Mouse (Mus musculus) heart, embryonic 13.5 days (tissue): ENCODE data around the gene Kif2a. TPM values are rescaled to one million over a fixed set of nuclear protein-coding genes. Genes with fewer than 3 reads are reported as not detected.
A peak's percentile ranks its signal among the peaks of the same experiment; 100 is the strongest.

Experiments used
- ATAC-seq: fragments of 200-750 bp; cut with Nextera tagmentation; 2 replicates; pipeline ENCODE4 v1.8.0; 2017; ENCODE audit warnings: moderate TSS enrichment; ENCODE audit not compliant: insufficient number of reproducible peaks, low FRiP score, low TSS enrichment; ENCODE audit errors: extremely low read depth
- H3K27ac ChIP-seq: fragments of 300-500 bp; sonication (generic); replicated peaks from 2 replicates; pipeline ENCODE4 v1.5.1; 2015; ENCODE audit warnings: moderate library complexity, mild to moderate bottlenecking, inconsistent platforms
- H3K27me3 ChIP-seq: fragments of 300-500 bp; sonication (generic); replicated peaks from 2 replicates; pipeline ENCODE4 v1.6.1; 2015; ENCODE audit warnings: mild to moderate bottlenecking, inconsistent platforms
- H3K36me3 ChIP-seq: fragments of 300-500 bp; sonication (generic); 2 replicates; pipeline ENCODE4 v1.6.1; 2015; ENCODE audit warnings: mild to moderate bottlenecking, inconsistent platforms
- H3K4me1 ChIP-seq: fragments of 300-500 bp; sonication (generic); 2 replicates; pipeline ENCODE4 v1.6.1; 2015; ENCODE audit warnings: inconsistent platforms
- H3K4me2 ChIP-seq: fragments of 300-500 bp; sonication (generic); 2 replicates; pipeline ENCODE4 v1.6.1; 2015; ENCODE audit warnings: inconsistent platforms, mild to moderate bottlenecking, moderate library complexity
- H3K4me3 ChIP-seq: fragments of 300-500 bp; sonication (generic); 2 replicates; pipeline ENCODE4 v1.5.1; 2015; ENCODE audit warnings: moderate library complexity, mild to moderate bottlenecking, inconsistent platforms
- H3K9ac ChIP-seq: fragments of 300-500 bp; sonication (generic); 2 replicates; pipeline ENCODE4 v1.6.1; 2015; ENCODE audit warnings: inconsistent platforms, mild to moderate bottlenecking, moderate library complexity
- H3K9me3 ChIP-seq: fragments of 300-500 bp; sonication (generic); 2 replicates; pipeline ENCODE4 v1.6.1; 2016; ENCODE audit warnings: inconsistent platforms
- WGBS: fragments of 180-500 bp; shearing (Covaris S2); methylation state at CpG from one replicate; pipeline ENCODE4 v1.1.7; 2015; ENCODE audit warnings: mixed read lengths; 5-methylcytosine and 5-hydroxymethylcytosine counted together
- polyA plus RNA-seq: library from polyadenylated mRNA; unstranded; fragments of >200 nt; fragmentation: Nextera tagmentation; extraction: Ambion mirVana; gene quantifications from 2 replicates; pipeline ENCODE4 v1.2.1, GENCODE M21; 2015

Gene Kif2a
- polyA plus RNA-seq, 1 experiment from 2014 or later: 10.1 TPM

- H3K4me2 ChIP-seq: no peak overlapping the region
- H3K9ac ChIP-seq: no peak overlapping the region
- no peak for ATAC-seq
- no peaks in the 10 kb centered on the region for H3K27me3 ChIP-seq
- no peaks in the 10 kb centered on the region for H3K36me3 ChIP-seq
- no peak overlapping the region for H3K4me3 ChIP-seq
- H3K9me3 ChIP-seq: peaks cover 7% of the 10 kb centered on the region
- H3K4me1 ChIP-seq: peaks cover 29% of the 10 kb centered on the region
- WGBS: 77% methylated on average over 6 of the region's 6 CpGs
- no peak overlapping the region for H3K27ac ChIP-seq
These were observed 20.6 kb upstream of the Kif2a start for GRCm38 (mm10) chr13:107042551-107042950.

GRCm38 (mm10) chr13:107039493-107039892 is 17.6 kb upstream of the Kif2a start:
- Histone ChIP-seq H3K4me2 (no peak overlapping the region), H3K27me3 (no peaks in the 10 kb centered on the region), H3K36me3 (no peaks in the 10 kb centered on the region), H3K4me1 (peaks cover 46% of the 10 kb centered on the region), H3K27ac (no peak overlapping the region), H3K4me3 (no peak overlapping the region), H3K9me3 (no peaks in the 10 kb centered on the region), H3K9ac (no peak overlapping the region)
- ATAC-seq: no peak
- 49% methylated on average over 4 of the region's 4 CpGs for WGBS

- WGBS: 37% methylated on average over 2 of the region's 2 CpGs
- H3K27me3 ChIP-seq: no peaks in the 10 kb centered on the region
- H3K9me3 ChIP-seq: no peaks in the 10 kb centered on the region
- peaks cover 37% of the 10 kb centered on the region for H3K4me1 ChIP-seq
- H3K4me2 ChIP-seq: no peak overlapping the region
- H3K27ac ChIP-seq: peak overlapping the region; percentile 54
- H3K36me3 ChIP-seq: no peaks in the 10 kb centered on the region
- H3K9ac ChIP-seq: no peak overlapping the region
- ATAC-seq: no peak
- no peak overlapping the region for H3K4me3 ChIP-seq
These were observed 16.4 kb upstream of the Kif2a start for GRCm38 (mm10) chr13:107038346-107038745.

- no peak overlapping the region for H3K4me3 ChIP-seq
- 39% methylated on average over 3 of the region's 3 CpGs for WGBS
- H3K27me3 ChIP-seq: no peaks in the 10 kb centered on the region
- no peaks in the 10 kb centered on the region for H3K36me3 ChIP-seq
- H3K27ac ChIP-seq: peak overlapping the region; percentile 53
- H3K9me3 ChIP-seq: no peaks in the 10 kb centered on the region
- H3K9ac ChIP-seq: no peak overlapping the region
- peaks cover 37% of the 10 kb centered on the region for H3K4me1 ChIP-seq
- ATAC-seq: no peak
- no peak overlapping the region for H3K4me2 ChIP-seq
These were observed 13.7 kb upstream of the Kif2a start for GRCm38 (mm10) chr13:107035511-107036113.

- 75% methylated on average over 4 of the region's 4 CpGs for WGBS
- peak overlapping the region; percentile 53; the same call in 1 of the 2 replicates for H3K27ac ChIP-seq
- H3K9me3 ChIP-seq: no peaks in the 10 kb centered on the region
- H3K4me2 ChIP-seq: no peak overlapping the region
- peaks cover 37% of the 10 kb centered on the region for H3K4me1 ChIP-seq
- no peak for ATAC-seq
- no peak overlapping the region for H3K4me3 ChIP-seq
- H3K36me3 ChIP-seq: no peaks in the 10 kb centered on the region
- H3K27me3 ChIP-seq: no peaks in the 10 kb centered on the region
- no peak overlapping the region for H3K9ac ChIP-seq
These were observed 13.2 kb upstream of the Kif2a start for GRCm38 (mm10) chr13:107035078-107035477.

- no peaks in the 10 kb centered on the region for H3K27me3 ChIP-seq
- H3K9ac ChIP-seq: no peak overlapping the region
- H3K4me2 ChIP-seq: peak overlapping the region; percentile 34
- H3K36me3 ChIP-seq: no peaks in the 10 kb centered on the region
- H3K4me3 ChIP-seq: no peak overlapping the region
- peaks cover 32% of the 10 kb centered on the region for H3K4me1 ChIP-seq
- ATAC-seq: no peak
- 34% methylated on average over 1 of the region's 1 CpGs for WGBS
- no peak overlapping the region for H3K27ac ChIP-seq
- no peaks in the 10 kb centered on the region for H3K9me3 ChIP-seq
These were observed 12.3 kb upstream of the Kif2a start for GRCm38 (mm10) chr13:107034028-107034920.

- no peak overlapping the region for H3K27ac ChIP-seq
- ATAC-seq: no peak
- H3K4me2 ChIP-seq: no peak overlapping the region
- H3K4me3 ChIP-seq: no peak overlapping the region
- H3K36me3 ChIP-seq: no peaks in the 10 kb centered on the region
- no peaks in the 10 kb centered on the region for H3K27me3 ChIP-seq
- H3K4me1 ChIP-seq: peaks cover 15% of the 10 kb centered on the region
- no peaks in the 10 kb centered on the region for H3K9me3 ChIP-seq
- H3K9ac ChIP-seq: no peak overlapping the region
These were observed 9.3 kb upstream of the Kif2a start for GRCm38 (mm10) chr13:107031228-107031627.

GRCm38 (mm10) chr13:107027218-107027617 is 5.3 kb upstream of the Kif2a start:
- Histone ChIP-seq H3K4me2 (no peak overlapping the region), H3K9me3 (no peaks in the 10 kb centered on the region), H3K4me3 (no peak overlapping the region), H3K27ac (no peak overlapping the region), H3K9ac (no peak overlapping the region), H3K4me1 (peaks cover 7% of the 10 kb centered on the region), H3K36me3 (no peaks in the 10 kb centered on the region), H3K27me3 (no peaks in the 10 kb centered on the region)
- WGBS: 80% methylated on average over 4 of the region's 4 CpGs
- ATAC-seq: no peak

GRCm38 (mm10) chr13:107025663-107026062 is 3.7 kb upstream of the Kif2a start:
- Histone ChIP-seq H3K9ac (no peak overlapping the region), H3K4me1 (peaks cover 10% of the 10 kb centered on the region), H3K27me3 (no peaks in the 10 kb centered on the region), H3K9me3 (no peaks in the 10 kb centered on the region), H3K27ac (no peak overlapping the region), H3K4me2 (no peak overlapping the region), H3K4me3 (no peak overlapping the region), H3K36me3 (no peaks in the 10 kb centered on the region)
- no peak for ATAC-seq
- 63% methylated on average over 3 of the region's 3 CpGs for WGBS

- Histone ChIP-seq H3K4me3 (peak overlapping the region; percentile 98), H3K9ac (peak overlapping the region; percentile 98), H3K9me3 (no peaks in the 10 kb centered on the region), H3K36me3 (peaks cover 8% of the 10 kb centered on the region), H3K27me3 (no peaks in the 10 kb centered on the region), H3K27ac (peak overlapping the region; percentile 96), H3K4me1 (peaks cover 36% of the 10 kb centered on the region), H3K4me2 (peak overlapping the region; percentile 85)
- 1% methylated on average over 79 of the region's 97 CpGs for WGBS
- ATAC-seq: peak; percentile 93
These were observed 593 bp upstream of the Kif2a start for GRCm38 (mm10) chr13:107022266-107023171.

GRCm38 (mm10) chr13:107019443-107019842 is 2.5 kb downstream of the Kif2a start:
- Histone ChIP-seq H3K9me3 (no peaks in the 10 kb centered on the region), H3K4me3 (peak overlapping the region; percentile 28), H3K4me2 (peak overlapping the region; percentile 53), H3K27me3 (no peaks in the 10 kb centered on the region), H3K4me1 (peaks cover 47% of the 10 kb centered on the region), H3K36me3 (peaks cover 15% of the 10 kb centered on the region), H3K27ac (no peak overlapping the region), H3K9ac (0 out of 2 replicates have a peak overlapping the region, but pooled peaks have one; percentile 21)
- ATAC-seq: no peak
- 49% methylated on average over 2 of the region's 2 CpGs for WGBS
